Mouse (Mus musculus) B cell, adult (primary cell): ENCODE measurements around the gene Chrnb2. TPM values are rescaled to one million over a fixed set of nuclear protein-coding genes. Genes with fewer than 3 reads are reported as not detected.

ENCODE experiments used
- total RNA-seq: library from RNA; stranded (reverse); gene quantifications from 4 replicates; pipeline ENCODE4 v1.2.4, GENCODE M21; 2023; ENCODE audit not compliant: inconsistent age

Gene Chrnb2
- total RNA-seq = 1.2 to 1.7 TPM (median 1.4 TPM) in 4 replicates

GRCm38 (mm10) chr3:89764119-89764724 is at the start of gene Chrnb2:
Gene Chrnb2, minus strand, starts transcription at chr3:89764632.

DNA sequence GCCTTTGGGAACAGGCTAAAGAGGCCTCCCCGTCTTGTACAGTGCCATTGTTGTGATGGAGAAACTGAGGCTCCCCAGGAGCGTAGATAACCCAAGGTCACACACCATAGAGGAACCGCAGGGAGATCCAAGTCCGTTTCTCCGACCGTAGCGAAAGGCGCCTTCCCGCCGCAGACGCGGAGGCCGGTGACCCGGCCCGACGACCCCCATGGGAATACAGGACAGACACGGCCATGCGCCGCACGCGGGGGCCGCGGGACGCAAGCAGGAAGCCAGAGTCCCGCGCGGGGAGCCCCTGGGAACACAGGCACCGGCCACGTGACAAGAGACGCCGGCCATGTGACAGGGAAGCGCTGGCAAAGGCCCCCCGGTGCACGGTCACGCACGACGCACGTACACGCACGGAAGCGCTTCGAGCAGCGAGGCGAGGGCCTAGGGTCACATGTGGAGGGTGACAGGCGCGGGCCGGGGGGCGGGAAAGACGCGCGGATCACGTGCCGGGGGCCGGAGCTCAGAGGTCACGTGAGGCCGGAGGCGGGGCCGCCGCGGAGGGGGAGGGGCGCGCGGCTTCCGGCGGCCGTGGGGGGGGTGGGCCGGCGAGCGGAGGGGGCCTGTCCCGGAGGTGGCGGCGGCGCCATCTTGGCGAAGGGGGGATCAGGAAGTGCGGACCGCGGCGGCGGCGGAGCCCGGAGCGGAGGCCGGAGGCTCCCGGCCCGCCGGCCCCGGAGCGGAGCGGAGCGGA is 8.7 kb upstream of the Chrnb2 start, which contains the start of gene Ube2q1:
Gene Ube2q1, plus strand, starts transcription at position 649 of the 742 bp plus-strand sequence.

DNA sequence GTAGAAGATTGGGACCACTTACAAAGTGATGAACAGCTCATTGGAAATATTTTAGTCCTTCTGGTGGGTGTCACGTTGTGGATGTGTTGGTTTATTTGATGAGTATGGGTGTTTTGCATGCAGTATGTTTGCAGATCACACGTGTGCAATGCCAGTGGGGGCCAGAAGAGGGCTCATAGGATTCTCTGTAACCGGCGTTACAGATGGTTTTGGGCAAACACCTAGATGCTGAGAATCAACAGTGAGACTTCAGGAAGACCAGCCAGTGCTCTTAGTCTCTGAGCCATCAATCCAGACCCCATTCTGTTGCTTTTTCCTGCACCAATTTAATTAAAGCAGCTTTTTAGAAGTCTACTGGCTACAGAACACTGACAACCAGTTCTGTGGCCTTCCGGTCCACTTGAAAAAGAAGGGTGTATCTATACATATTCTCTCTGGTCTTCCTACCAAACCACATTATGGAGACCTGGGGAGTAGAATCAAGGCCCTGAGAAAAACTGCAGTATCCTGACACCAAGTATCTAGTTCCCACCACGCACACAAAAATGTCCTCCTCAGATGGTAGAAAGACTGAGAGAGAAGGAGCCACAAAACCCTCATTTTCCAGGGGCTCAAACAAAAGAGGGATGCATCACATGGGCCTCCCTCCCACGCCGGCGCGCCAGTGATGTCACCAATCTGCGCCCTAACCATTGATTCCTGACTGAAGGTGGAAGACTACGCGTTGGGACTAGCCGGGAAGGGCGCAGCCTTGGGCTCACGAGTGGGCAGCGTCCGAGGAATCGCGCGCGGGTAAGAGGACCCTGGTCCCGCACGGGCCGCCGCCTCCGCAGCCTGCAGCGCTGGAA is 49.8 kb downstream of the Chrnb2 start, which contains the start of gene Adar:
Gene Adar, plus strand, starts transcription at position 664 of the 848 bp plus-strand sequence.

Other genes with a start within 250 kb of the Chrnb2 start
- not detected in 4 replicates for gene Kcnn3, start 244.5 kb downstream of the Chrnb2 start, total RNA-seq
- gene Adar, start 49.6 kb downstream of the Chrnb2 start, total RNA-seq = 171 to 204 TPM (median 180 TPM) in 4 replicates
- 113 to 123 TPM (median 122 TPM) in 4 replicates for gene Ube2q1, start 9.0 kb upstream of the Chrnb2 start, total RNA-seq
- gene She, start 66.7 kb upstream of the Chrnb2 start, total RNA-seq = not detected in 4 replicates
- gene Il6ra, start 148.6 kb upstream of the Chrnb2 start, total RNA-seq = 13.6 to 18.3 TPM (median 14.7 TPM) in 4 replicates
- 51.2 to 87.2 TPM (median 63.8 TPM) in 4 replicates for gene Atp8b2, start 198.9 kb upstream of the Chrnb2 start, total RNA-seq
- gene Hax1, start 234.1 kb upstream of the Chrnb2 start, total RNA-seq = 49.4 to 71.9 TPM (median 64.8 TPM) in 4 replicates